8 mouse cellular contexts compared by ENCODE assay signal in genomic region chr16:18497865-18498515, GRCm38 (mm10). TPM values are rescaled to one million over a fixed set of nuclear protein-coding genes. Genes with fewer than 3 reads are reported as not detected.
DNase-seq lines count a peak whose midpoint lies in the region; ATAC-seq and TF ChIP-seq lines count a peak whose summit lies in the region.

No protein-coding gene starts in this region.

- peaks cover 8% of the 10 kb centered on the region for H3K4me1 ChIP-seq in heart, postnatal 0 days (ENCODE audit: control insufficient read depth, insufficient read depth)
- peaks cover 17% of the 10 kb centered on the region for H3K4me1 ChIP-seq in midbrain, embryonic 16.5 days (ENCODE audit: control insufficient read depth, insufficient read depth, low read length)

- peak; percentile 40 for ATAC-seq in heart, postnatal 0 days (ENCODE audit: insufficient read depth, low read depth)
- ATAC-seq in midbrain, embryonic 16.5 days = no peak; the same call in 1 of the 2 replicates

- intact Hi-C loops in gastrocnemius, postnatal 14 days (cut with DNase I; ENCODE audit: low total_unique reads) = no loop called here
- intact Hi-C loops in left cerebral cortex, postnatal 14 days (cut with DNase I) = no loop called here

- DNase-seq in gastrocnemius, adult 18-20 months (ENCODE audit: low spot score) = peak; percentile 16
- DNase-seq in gastrocnemius, postnatal 14 days = no peak
- DNase-seq in thymus, postnatal 14 days = peak; percentile 74
- DNase-seq in thymus, postnatal 10 days (ENCODE audit: low spot score in 2 of 2) = no peak
- DNase-seq in heart, postnatal 0 days (ENCODE audit: low spot score) = no peak
- peak; percentile 14 to 52 for DNase-seq in left cerebral cortex, postnatal 14 days (ENCODE audit: low spot score in 2 of 2)
- DNase-seq in retina, postnatal 1 day = no peak

- no peak for TF ChIP-seq CTCF in heart, postnatal 0 days (IDR thresholded peaks at IDR 0.05; ENCODE audit: low read depth)

- no peaks in the 10 kb centered on the region for H3K27me3 ChIP-seq in heart, postnatal 0 days (ENCODE audit: control insufficient read depth, insufficient read depth, low read length)
- no peaks in the 10 kb centered on the region for H3K27me3 ChIP-seq in midbrain, embryonic 16.5 days (ENCODE audit: control insufficient read depth, insufficient read depth, low read depth, low read length)

- peak overlapping the region; percentile 79 for H3K9ac ChIP-seq in heart, postnatal 0 days (replicated peaks; ENCODE audit: low read depth, low read length)
- H3K9ac ChIP-seq in midbrain, embryonic 16.5 days (ENCODE audit: low read depth, low read length) = peak overlapping the region; percentile 90

- peak overlapping the region; percentile 73 for H3K4me3 ChIP-seq in heart, postnatal 0 days (ENCODE audit: low read depth, low read length)
- H3K4me3 ChIP-seq in midbrain, embryonic 16.5 days (ENCODE audit: low read depth, low read length) = peak overlapping the region; percentile 82

- H3K9me3 ChIP-seq in heart, postnatal 0 days (replicated peaks; ENCODE audit: control insufficient read depth, low read length) = no peaks in the 10 kb centered on the region
- H3K9me3 ChIP-seq in midbrain, embryonic 16.5 days (replicated peaks; ENCODE audit: control insufficient read depth, low read length, poor library complexity, severe bottlenecking) = no peaks in the 10 kb centered on the region

- TF ChIP-seq EP300 in heart, postnatal 0 days (IDR thresholded peaks at IDR 0.05; ENCODE audit: low read depth) = no peak

- WGBS in heart, postnatal 0 days = 8% methylated on average over 6 of the region's 6 CpGs
- whole genome bisulfite sequencing in midbrain, embryonic 16.5 days = 4% methylated on average over 6 of the region's 6 CpGs

- peak overlapping the region; percentile 96 for H3K4me2 ChIP-seq in heart, postnatal 0 days (ENCODE audit: low read depth, low read length)
- peak overlapping the region; percentile 91 for H3K4me2 ChIP-seq in midbrain, embryonic 16.5 days (ENCODE audit: low read length)

- H3K36me3 ChIP-seq in heart, postnatal 0 days (replicated peaks; ENCODE audit: control insufficient read depth, insufficient read depth, low read length) = peaks cover 9% of the 10 kb centered on the region
- peaks cover 4% of the 10 kb centered on the region for H3K36me3 ChIP-seq in midbrain, embryonic 16.5 days (ENCODE audit: control insufficient read depth, insufficient read depth, low read length)

- peak overlapping the region; percentile 75 for H3K27ac ChIP-seq in heart, postnatal 0 days (ENCODE audit: low read depth)
- H3K27ac ChIP-seq in midbrain, embryonic 16.5 days (ENCODE audit: low read length) = peak overlapping the region; percentile 95

RNA-seq across cellular contexts. Expression of gene Gnb1l, which starts 0.5 kb away (rescaled TPM):
- 1 to 10 TPM; 3.2 to 5.0 TPM for total RNA-seq in gastrocnemius, adult 18-20 months (2021)
- total RNA-seq in gastrocnemius, postnatal 14 days (2021) = 1 to 10 TPM; 2.7 to 3.1 TPM
- total RNA-seq in heart, postnatal 0 days (2014; rRNA removed; ENCODE audit: low replicate concordance) = 0.43 and 2.2 TPM in 2 replicates
- polyA plus RNA-seq in heart, postnatal 0 days (2015; fragmentation: Nextera tagmentation; extraction: Ambion mirVana) = 7.5 and 8.5 TPM in 2 replicates
- total RNA-seq in left cerebral cortex, postnatal 14 days (2021) = 1 to 10 TPM; 5.4 to 6.3 TPM
- polyA plus RNA-seq in midbrain, embryonic 16.5 days (2015; fragmentation: Nextera tagmentation; extraction: Ambion mirVana) = 16.5 and 17.6 TPM in 2 replicates

RNA-seq across cellular contexts. Expression of gene Rtl10, which starts 0.7 kb away (rescaled TPM):
- 1 to 10 TPM; 3.0 to 3.2 TPM for total RNA-seq in gastrocnemius, adult 18-20 months (2021)
- 1 to 10 TPM; 2.6 to 5.3 TPM for total RNA-seq in gastrocnemius, postnatal 14 days (2021)
- total RNA-seq in heart, postnatal 0 days (2014; rRNA removed; ENCODE audit: low replicate concordance) = 0.42 and 1.6 TPM in 2 replicates
- 0.94 and 1.2 TPM in 2 replicates for polyA plus RNA-seq in heart, postnatal 0 days (2015; fragmentation: Nextera tagmentation; extraction: Ambion mirVana)
- 1 to 10 TPM; 6.7 to 8.8 TPM for total RNA-seq in left cerebral cortex, postnatal 14 days (2021)
- polyA plus RNA-seq in midbrain, embryonic 16.5 days (2015; fragmentation: Nextera tagmentation; extraction: Ambion mirVana) = 3.3 and 3.5 TPM in 2 replicates

Comparison
In these comparisons a context has a peak if more than half of its experiments do, and no peak if none do; other contexts are left out.
1. DNase-seq: peak in gastrocnemius, adult 18-20 months (single experiment), thymus, postnatal 14 days (single experiment) and left cerebral cortex, postnatal 14 days (2 of 2); none in gastrocnemius, postnatal 14 days (single experiment), thymus, postnatal 10 days (0 of 2), heart, postnatal 0 days (single experiment) and retina, postnatal 1 day (single experiment).